Mouse (Mus musculus): ENCODE results near the gene Strap.

Gene Strap

DNA sequence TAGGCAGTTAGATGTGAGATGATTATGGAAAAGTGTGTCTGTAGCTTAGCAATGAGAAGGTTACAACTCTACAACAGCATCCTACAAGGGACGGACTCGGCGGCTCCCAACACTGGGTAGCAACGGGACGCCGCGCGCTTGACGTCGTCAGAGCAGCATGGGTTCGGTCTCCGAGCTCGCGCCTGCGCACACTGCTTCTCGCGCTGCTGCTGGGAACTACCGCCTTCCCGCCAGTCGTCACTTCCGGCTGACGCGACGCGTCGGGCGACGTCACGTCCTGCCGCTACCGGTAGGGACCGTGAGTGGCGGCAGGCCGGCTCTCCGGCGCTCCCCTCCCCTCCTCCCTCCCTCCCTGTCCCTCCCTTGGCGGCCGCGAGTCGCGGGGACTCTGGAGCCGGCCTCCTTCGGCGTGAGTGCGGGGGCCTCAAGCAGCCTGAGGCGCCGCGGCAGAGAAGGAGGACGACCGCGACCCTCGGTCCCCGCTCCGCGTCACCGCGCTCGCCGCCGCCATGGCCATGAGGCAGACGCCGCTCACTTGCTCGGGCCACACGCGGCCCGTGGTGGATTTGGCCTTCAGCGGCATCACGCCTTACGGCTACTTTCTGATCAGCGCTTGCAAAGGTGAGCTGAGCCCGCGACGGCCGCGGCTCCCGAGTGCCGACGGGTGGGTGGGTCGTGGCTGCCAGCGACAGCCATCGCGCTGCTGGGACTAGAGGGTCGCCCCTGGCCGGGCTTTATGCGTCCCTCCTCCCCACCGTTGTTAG, at the start of gene Strap:
Strap (plus strand) TSS at position 233 of the 764 bp plus-strand sequence.
- DNase-seq (ENCODE audit: low read depth, low spot score): peak; percentile 91

DNA sequence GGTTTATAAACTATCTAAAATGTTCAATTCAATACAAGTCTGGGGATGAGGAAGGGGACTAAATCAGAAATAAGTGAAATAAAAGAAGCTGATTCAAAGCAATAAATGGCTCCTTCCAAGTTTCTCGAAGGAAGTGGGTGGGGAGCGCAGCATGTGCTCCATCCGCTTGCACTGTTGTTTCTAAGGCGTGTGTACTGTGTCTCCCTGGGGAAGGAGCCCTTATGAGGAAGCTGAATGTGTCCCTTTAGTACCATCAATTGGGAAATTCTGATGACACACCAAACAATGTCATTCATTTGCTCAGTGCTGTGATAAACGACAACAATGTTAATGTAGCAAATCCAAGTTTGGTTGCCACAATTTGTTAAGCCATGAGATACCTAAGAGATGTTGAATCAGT, 47.2 kb upstream of the Strap start:
- DNase-seq (ENCODE audit: low read depth, low spot score): no peak

DNA sequence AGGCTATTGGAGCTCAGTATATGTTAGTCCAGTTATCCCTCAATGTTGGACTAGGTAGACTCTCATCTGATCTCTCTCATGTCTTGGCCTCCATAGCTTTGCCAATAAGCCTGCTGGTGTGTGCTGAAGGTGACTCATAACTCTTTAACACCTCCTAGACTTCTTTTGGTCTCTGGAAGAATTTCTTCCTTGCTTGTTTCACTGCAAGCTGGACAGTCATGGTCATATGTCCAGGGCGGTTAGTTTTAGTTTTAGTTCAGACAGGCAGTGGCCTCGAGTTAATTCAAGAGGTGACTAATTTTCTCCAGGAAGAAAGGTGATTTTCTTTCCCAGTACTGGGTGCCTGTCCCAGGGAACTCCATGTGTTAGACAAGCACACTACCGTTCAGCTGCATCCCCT, 46.8 kb upstream of the Strap start:
- DNase-seq (ENCODE audit: low read depth, low spot score): no peak

DNA sequence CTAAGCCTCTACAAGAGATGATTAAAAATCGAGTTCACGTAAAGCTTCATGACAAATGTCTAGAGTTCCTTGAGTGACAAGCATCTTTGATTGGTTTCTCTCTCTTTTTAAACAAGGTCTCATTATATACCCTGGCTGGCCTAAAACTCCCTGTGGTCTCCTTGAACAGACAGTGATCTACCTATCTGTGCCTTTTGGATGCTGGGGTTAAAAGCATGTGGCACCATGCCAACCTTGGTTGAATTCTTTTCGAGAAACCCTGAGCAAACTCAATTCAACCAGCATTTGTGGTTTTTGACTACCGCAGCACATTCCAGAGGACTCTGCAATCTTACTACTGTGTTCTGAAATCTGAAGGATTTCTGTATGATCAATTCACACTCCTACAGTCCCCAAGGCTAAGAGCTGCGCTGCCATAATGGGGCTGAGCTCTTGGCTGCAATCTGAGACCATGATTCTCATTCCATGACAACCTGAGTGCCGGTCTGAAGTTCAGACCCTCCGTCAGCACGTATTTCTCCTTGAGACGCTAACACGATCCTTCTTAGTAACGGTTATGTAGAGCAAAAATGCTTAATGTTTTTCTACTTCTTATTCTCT, 46.3 kb upstream of the Strap start:
- no peak for DNase-seq (ENCODE audit: low read depth, low spot score)

DNA sequence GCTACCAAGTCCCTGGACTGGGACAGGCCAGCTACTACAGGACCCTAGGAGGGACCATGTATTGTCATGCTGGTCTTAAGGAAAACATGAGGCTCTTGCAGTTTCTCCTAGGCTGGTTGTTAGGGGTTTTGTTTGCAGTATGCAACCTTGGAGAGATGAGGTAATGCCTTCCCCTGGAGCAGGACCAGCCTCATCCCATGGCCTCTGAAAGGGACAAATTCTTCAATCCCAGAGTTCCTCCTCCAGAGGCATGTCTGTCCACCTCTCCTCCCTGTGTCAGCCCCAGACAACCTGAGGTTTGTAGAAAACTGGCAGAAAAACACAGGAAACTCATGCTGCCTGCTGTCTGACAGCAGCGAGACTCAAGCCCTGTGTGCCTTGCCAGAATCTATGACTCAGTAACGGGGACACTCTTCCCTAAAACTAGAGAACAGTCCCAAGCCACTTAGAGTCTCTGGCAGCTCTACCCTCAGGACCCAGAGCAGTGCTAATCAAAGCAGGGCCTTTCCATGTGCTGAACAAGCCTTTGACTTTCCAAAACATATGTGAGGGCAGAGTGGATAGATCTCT, 44.2 kb upstream of the Strap start:
- no peak for DNase-seq (ENCODE audit: low read depth, low spot score)

DNA sequence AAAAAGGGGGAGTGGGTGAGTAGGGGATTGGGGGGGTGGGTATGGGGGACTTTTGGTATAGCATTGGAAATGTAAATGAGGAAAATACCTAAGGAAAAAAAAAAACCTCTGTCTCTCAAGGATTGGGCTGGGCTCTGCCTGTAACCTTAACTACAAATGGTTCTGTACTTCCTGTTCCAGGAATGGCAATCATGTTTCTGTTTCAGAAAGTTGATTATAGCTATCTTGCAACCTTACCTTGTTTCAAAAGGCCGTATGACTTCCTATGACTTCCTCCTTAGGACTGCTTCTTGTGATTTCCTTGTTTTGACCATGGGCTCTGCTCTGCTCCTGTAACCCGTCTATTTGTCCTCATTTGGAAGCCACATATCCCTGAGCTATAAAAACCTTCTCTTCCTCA, 40.6 kb upstream of the Strap start:
- DNase-seq (ENCODE audit: low read depth, low spot score): no peak

DNA sequence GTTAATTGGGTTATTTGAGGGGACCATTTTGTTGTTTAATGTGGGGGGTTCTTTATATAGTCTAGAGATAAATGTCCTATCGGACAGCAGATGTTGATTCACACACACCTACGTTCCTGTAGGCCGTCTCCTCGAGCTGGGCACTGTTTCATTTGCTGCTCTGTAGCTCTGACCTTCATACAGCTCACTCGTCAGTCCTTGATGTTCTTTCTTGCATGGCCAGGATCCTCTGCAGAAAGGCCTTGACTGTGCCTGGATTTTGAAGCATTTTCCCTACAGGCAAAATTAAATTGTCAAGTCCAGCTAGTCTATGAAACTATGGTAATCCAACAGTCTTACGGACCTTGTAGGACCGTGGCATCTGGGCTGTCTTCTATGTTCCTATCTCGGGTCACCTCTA, 39.8 kb upstream of the Strap start:
- DNase-seq (ENCODE audit: low read depth, low spot score): no peak

DNA sequence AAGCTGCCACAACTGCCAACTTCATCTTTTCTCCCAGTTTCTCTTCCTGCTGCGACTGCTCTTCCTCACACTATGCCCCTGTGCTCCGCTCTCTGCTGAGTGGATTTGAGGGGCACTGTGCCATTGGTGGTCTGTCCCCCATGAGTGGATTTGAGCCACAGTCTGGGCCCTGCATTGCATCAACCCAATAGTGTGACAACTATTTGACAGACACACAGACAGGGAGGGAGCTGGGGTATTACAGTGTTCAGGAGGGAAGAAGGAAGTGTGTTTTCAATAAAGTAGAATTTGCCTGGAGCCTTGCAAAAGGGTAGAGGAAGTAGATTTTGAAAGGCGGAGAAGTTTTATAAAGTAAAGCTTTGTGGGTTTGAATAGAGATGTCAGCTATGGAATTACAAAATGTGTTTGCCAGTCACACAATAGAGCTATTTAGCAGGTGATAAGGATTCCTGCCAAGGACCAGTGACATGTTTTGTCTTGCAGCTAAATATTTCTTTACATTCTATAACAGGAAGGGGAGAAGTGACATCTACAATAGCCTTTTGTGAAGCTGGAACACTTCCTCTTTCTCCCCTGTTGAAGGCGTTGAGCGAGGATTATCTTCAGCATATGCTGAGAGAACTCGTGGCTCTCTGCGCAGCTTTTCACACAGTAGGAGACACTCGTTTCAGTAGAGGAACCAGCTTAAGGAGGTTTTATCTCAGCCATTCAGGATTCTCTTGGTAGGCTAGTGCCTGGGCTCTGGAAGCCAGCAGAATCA, 38.3 kb upstream of the Strap start:
- DNase-seq (ENCODE audit: low read depth, low spot score): no peak

DNA sequence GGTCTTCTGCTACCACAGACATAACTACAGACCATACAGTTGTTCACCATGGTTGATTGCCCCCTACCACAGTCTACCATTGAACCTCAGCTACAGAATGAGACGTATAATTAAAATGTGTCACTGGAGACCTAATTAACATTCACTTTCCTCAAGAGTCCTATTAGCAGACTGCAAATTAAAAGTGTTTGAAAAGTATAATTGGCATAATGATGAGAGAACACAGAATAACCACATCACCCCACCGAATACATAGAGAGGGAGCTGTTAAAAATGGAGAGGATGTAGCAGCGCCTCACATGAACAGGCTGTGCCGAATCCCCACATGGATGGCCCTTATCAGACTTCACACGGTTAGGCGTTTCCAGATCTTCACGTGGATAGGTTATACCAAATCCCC, 35.4 kb upstream of the Strap start:
- no peak for DNase-seq (ENCODE audit: low read depth, low spot score)

DNA sequence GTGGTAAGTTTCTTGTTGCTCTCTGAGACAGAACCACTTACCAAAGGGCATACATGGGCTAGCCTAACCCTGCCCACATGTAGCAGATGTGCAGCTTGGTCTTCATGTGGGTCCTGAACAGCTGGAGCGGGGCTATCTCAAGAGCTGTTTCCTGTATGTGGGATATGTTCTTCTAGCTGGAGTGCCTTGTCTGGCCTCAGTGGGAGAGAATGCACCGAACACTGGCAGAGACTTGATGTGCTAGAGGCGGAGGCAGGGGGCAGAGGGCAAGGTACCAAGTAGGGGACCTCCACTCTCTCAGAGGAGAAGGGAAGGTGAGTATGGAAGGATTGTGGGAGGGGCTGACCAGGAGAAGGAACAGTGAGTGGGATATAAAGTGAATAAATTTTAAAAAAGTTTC, 32.7 kb upstream of the Strap start:
- DNase-seq (ENCODE audit: low read depth, low spot score): no peak

DNA sequence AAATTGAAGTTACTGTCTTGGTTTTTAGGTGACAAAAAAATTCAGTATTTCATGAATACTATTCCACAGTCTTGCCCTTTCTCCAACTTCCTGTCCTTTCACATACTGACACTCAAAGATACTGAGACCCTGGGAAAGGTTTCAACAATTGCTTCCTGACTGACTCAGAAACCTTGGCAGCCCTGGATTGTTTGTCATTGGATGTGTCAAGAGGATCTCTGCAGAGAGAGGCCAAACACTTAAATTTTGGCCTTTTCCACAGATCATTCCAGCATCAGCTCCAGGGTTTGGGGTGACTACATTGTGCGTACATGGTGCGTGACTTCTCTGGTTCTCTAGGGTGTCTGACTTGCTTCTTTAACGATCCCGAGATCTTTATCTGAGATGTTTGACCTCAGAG, 32.0 kb upstream of the Strap start:
- no peak for DNase-seq (ENCODE audit: low read depth, low spot score)

DNA sequence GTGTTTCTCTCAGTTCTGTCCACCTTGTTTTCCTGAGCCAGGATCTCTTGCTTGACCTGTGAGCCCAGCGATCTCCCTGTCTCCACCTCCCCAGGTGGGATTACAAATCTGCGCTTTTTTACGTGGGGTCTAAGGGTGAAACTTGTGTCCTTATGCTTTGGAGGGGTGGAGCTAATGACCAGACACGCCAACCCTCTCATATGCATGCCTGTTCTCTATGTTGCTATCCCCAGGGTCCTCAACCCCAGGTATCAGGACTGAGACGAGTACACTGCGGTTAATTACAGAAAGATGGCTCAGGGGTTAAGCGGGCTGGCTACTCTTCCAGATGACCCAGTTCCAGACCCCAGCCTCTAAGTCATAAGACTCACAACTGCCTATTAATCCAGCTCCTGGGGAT, 31.4 kb upstream of the Strap start:
- DNase-seq (ENCODE audit: low read depth, low spot score): peak; percentile 6

DNA sequence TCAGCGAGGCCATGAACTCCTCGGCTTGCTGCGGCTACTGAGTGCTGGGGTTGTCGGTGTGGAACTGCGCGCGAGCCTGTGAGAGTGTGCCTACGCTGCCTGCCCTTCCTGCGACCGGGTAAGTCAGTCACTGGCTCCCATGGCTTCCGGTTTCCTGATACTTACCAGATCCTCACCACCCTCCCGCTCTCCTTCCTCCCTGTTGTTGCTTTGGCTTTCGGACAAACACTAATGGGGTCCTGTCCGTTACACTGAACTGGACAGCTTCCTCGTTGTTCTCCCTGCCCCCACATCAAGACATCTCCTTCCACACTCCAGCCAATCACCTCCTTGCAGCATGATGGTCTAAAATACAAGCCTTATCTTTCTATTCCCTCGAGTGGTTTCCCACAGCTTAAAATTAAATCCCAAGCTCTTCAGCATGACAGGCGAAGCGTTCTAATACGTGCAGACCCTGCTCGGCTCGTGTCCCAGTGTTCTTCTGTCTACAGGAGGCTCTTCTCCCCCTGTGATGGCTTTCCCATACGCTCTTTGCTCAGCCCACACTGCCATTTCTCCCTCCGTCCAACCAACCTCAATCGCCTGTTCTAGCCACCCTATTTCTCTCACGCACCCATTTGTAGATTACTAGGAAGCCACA, 30.5 kb upstream of the Strap start:
- peak; percentile 39 for DNase-seq (ENCODE audit: low read depth, low spot score)

DNA sequence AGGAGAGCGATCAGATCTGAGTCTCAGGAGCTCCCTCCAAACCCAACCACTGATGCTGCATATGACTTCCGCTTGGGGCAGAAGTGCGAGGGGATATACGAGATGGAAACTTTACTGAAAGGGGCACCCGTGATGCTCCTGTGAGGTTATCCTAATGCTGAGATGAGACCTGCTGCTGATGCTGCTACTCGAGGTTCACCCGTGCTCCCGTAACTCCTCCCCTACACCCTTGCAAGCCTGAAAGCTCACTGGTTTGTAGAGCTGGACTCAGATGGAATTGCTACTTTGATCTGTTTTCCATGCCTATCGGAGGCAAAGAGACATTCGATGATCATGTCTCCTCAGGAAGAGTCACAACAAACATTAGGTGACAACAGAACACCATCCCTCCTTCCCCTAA, 28.7 kb upstream of the Strap start:
- DNase-seq (ENCODE audit: low read depth, low spot score): peak; percentile 61

DNA sequence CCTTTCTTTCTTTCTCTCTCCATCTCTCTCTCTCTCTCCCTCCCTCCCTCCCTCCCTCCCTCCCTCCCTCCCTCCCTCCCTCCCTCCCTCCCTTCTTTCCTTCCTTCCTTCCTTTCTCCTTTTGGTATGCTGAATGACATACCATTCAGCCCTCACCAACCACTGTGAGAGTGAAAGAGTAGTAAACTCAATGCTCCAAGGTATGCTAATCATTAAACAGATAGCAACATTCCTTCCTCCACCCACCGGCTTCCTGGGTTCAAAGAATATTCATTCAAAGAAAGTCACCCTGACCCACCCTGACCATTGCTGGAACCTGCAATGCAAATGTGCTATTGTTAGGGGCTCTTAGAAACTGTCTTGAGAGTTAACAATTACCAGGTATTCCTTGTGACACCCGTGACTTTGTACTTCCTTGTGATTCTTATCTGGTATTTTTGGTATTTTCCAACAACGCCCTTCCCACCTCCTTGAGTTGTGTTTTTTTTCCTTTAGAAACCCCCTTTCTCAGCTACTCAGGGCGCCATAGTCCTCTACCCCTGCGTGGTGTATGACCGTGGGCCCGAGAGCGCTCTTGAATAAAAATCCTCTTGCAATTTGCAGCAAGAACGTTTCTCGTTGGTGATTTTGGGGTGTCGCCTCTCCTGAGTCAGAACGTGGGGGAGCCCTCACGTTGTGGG, 26.0 kb upstream of the Strap start:
- peak; percentile 81 for DNase-seq (ENCODE audit: low read depth, low spot score)

DNA sequence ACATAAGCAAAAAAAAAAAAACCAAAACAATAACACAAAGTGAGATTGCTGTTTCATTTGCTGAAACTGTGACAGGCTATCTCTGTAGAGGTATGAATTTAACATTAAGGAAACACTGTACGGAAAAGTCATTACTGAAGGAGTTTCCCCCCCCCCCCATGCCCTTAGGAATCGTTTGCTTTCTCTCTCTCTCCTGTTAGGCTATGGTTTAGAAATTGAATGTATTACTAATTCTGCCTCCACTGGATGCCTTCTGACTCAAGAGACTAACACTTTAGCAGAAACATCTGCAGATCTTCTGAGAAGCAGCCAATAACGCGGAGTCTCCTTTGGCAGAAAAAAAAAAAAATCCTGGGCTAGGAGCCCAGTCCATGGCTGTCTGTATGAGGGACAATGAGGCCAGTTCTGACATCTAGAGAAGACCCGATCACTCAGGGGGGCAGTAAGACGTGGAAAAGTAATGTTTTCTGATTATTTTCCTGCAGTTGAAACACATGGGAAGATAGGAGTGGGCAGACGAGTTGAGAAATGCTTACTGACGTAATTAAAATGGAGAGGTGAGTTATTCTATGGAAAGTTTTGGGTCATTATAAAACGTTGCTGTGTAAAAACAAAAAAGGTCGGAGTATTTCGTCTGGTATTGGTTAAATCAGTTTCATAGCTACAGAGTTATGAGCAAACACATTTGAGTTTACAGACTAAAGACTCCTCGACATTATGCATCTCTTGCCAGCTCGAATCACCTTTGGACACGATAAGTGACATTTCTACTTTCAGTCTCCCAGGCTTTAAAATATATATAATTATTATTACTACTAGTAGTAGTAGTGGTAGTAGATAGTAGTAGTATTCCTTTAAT, 24.5 kb upstream of the Strap start:
- DNase-seq (ENCODE audit: low read depth, low spot score): no peak

DNA sequence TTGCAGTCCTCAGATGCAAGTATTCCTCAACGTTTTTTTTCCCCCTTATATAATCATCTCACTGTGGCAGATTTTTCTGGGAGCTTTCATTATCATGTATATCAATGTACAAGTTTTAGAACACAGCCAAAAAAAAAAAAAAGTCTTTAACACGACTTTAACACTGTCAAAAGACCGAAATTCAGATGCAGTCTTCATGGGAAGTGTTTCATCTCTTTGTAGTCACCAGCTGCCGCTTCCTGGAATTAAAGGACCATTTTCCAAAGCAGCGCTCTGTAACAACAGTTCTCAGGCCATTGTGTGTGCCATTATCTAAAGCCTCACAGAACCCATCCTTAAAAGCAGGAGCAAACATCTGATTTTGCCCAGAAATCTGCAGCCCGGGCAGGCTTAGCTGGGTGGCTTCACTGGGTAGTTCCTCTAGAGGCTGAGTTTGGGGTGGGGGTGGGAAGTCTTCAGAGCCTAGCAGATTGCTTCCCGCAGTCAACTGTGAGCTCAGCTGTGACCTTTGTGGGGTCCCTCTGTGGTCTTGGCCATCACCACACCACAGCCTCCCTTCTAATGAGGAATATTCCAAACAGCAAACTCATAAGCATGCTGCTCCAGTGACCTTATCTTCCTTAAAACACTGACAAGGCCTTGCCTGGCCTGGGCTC, 22.1 kb upstream of the Strap start:
- peak; percentile 21 for DNase-seq (ENCODE audit: low read depth, low spot score)

DNA sequence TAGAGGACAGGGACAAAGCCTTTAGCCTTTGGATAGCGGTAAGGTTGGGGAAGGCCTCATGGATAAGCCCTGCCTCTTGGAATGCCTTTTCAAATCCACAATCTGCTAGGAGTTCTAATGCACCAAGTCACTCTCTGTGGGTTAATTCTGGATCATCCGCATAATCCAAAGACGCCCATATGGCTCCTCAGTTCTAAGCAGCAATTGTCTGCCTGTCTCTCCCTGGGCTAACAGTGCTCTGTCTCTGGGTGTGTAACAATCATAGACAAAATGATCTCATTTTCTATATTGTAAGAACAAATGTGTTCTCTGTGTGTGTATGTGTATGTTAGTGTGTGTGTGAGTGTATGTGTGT, 21.6 kb upstream of the Strap start:
- no peak for DNase-seq (ENCODE audit: low read depth, low spot score)

DNA sequence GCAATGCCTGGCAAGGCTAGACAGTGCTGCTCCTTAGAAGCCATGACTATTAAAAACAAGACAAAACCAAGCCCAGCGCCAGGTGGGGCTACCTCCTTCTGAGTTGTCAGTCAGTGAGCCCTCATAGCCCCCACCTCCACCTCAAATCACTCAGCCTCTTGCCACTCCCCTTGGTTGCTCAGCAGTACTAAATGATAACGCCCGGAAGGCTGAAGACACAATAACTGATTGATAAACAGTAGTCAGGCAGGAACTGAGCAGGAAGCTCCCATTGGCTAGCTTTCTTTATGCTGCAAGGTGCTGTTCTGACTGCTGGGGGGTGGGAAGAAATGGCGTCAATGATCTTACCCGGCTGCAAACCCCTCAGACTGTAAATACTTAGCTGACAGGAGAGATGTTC, 18.1 kb upstream of the Strap start:
- DNase-seq (ENCODE audit: low read depth, low spot score): no peak
